Mouse (Mus musculus): ENCODE results near the gene Macrod2.

Macrod2 gene

DNA sequence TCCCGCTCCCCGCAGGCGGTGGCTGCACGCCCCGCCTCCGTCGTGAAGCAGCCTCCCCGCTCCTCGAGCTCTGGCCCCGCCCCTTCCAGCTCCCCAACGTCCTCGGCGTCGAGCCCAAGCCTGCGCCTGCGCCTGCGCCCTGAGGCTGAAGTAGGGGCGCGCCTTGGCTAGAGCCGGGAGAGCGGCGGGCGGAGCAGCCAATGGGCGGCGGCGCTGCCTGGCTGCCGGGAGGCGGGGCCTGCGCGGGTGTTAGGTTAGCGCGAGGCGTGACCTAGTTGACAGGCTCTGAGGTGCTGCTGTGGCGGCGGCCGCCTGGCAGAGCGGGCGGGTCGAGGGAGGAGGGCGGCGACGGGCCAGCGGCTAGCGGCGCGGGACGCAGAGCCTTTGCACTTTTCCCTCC lies at the start of gene Macrod2:
Macrod2 (plus strand) TSS at position 131 of the 400 bp plus-strand sequence.
- peak; percentile 98 for DNase-seq

DNA sequence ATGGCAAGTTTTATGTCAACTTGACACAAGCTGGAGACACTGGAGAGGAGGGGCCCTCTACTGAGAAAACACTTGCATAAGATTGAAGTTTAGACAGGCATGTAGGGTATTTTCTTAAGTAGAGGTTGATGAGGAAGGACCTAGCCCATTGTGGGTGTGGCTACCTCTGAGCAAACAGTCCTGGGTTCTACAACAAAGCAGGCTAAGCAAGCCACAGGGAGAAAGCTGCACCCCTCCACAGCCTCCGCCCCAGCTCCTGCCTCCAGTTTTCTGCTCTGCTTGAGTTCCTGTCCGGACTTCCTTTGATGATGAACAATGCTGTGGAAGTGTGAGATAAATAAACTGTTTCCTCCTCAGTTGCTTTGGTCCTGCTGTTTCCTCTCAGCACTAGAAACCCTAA lies 35.2 kb upstream of the Macrod2 start:
- no peak for DNase-seq

DNA sequence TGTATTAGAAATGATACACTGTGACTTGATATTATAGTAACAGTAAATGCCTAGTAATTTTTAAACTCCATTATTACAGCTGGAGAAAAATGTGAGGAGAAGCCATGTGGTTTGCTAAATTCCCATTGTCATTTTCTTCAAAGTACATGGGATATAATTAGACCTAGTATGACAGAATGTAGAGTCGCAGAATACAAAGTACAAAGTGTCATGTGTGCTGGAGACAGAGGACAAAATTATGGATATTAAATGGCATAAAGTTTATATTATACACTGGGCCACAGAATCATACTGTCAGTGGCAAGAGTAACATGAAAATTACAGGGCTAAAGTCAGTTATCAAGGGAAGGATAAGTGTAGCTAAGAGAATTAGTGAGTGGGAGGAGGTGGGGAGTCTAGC lies 30.3 kb upstream of the Macrod2 start:
- DNase-seq = no peak

DNA sequence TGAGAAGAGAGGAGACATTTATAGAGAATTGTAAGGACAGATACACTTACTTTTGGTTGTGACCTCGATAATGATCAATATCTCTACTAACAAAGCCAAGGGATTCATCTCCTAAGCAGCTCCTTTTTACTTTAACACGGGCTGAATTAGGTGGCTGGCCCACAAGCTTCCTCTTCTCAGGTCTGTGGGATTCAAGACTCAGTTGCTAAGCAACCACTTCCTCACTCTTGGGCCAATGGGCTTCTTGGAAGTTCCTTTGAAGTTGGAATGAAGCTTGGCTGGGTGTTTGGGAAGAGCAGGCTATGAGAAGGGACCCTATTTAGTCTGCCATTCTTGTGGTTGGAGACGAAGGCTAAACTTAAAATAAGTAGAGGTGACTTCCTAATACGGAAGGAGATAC lies 5.6 kb upstream of the Macrod2 start, which contains the start of gene Sel1l2:
Sel1l2 (minus strand) TSS at position 182 of the 400 bp plus-strand sequence.
- DNase-seq = no peak

DNA sequence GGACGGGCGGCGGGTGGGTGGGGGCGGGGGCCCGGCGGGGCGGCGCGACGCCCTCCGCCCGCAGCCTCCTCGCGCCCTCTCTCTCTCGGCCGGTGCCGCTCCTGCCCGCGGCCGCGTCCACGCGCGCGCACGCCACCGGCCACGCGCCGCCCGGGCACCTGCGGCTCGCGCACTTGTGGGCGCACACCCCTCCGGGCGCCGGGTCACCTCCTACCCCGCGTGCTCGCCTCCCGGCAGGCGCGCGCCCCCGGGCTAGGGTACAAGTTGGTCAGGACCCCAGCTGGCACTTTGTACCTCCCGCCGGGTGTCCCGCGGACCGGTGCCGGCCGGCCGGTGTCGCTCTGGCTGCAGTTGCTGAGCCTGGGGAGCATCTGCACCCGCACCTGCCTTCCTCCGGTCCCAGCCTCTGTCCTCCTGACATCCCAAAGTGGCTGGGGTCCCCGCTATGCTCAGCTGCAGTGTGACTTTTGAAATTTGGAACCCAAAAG lies 679 bp downstream of the Macrod2 start:
- DNase-seq = peak; percentile 13

DNA sequence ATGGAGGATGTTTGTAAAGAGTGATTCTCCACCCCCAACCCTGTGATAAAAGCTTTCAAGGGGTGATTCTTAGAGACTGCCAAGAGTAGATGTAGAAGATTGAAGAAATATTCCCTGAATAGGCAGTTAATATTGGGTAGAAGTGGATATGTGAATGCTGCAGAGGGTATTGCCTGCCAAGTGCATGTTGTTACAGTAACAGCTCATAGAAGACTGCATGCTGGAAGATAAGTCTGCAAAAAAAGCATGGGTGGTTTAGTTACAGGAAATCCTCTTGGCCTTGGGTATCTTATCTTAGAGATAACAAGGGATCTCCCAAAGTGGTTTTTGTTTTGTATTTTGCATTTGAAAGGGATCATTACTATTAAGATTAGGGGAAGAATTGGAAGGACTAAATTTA lies 30.7 kb downstream of the Macrod2 start:
- DNase-seq = no peak

DNA sequence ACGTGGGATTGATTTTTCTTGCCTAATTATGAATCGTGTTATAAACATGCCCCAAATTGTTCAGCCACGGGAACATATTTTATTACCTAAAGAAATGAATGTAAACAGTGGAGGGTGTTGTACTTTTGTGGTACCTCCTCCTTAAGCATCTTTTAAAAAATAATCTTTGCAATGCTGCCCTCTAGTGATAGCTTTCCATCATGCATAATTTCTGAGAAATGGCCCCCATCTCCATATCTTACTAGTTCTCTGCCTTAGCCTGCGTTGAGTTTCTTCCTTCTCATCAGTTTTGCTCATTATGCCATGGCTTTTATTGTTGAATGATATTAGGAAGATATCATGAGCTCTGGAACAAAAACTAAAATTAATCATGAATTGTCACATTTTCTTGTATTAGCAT lies 32.2 kb downstream of the Macrod2 start:
- DNase-seq = no peak

DNA sequence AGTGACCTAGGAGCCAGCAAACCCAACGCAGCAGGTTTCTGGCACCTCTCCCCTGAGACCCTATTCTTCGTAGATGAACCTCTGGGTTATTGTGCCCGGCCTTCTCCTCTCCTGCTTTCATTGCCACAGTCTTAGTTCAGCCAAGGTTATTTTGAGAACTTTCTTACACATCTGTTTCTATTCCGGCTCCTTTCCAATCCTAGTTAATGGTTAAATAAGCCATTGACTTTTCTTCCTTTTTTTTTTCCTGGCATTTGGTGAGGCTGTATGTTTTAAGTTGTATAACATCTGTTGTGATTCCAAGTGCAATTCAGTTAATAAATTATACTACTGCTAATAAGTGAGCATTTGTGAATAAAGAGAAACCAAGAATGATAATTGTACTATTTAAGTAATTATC lies 44.0 kb downstream of the Macrod2 start:
- DNase-seq = no peak

DNA sequence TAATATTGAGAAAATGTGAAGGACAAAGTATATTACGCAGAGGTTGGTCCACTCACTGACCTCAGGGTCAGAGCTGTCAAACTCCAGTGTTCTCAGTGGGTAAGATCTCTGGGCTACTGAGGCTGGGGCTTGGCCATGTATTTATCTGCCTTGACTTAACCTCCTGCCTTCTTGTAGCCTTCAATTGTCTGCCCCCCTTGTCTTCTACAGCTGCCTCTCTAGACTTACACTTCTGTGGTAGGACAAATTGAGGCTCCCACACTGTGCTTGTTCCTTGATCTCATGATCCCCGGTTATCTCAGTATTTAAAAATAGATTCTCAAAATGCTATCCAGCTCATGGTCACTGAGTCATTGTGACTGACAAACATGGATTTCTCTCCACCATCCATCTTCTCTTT lies 53.5 kb downstream of the Macrod2 start:
- DNase-seq = no peak

DNA sequence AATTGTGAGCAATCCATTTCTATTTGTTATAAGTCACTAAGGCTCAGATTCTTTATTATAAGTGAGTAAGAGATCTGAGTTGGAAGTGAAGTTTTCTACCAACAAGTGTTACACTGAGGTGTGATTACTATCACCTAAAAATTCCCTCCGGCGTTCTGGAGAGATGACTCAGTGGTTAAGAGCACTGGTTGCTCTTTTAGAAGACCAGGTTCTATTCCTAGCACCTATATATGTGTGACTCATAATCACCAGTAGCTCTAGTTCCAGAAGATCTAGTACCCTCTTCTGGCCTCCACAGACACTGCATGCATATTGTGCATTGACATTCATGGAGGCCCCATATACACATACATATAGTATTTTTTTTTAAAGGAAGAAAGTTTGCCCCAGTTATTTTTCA lies 80.7 kb downstream of the Macrod2 start:
- no peak for DNase-seq

DNA sequence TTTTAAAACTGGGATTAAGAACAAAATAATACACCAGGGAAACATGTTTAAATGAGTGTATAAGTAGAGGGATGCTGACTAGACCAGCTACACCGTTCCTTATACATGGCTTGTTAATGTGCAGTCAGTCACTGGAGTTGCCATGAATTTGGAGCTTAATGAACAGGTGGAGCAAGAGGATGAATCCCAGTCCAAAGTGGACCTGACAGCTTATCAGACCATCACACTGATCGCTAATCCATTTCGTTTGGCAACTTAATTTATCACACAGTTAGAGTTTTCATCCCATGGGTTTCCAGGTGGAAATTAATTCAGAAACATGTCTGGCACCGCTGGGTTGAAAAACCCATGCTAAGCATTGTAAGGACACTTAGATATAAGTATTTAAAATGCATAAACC lies 81.8 kb downstream of the Macrod2 start:
- no peak for DNase-seq

DNA sequence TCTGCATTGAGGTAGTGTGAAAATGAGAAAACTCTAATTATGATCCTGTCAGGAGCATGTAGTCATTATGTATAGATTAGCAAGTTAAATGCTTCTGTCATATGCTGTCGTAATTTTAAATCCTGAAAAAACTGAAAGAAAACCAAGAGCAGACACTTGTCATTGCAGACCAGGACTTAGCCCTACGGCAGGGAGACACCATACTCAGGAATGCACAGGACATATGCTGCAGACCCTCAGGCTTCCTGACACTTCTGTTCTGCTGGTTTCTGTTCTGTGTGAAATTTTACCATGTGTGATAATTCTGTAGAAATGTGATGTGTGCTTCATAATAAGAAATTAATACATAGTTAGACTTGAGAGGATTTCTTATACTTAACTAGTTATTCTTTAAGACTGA lies 87.5 kb downstream of the Macrod2 start:
- no peak for DNase-seq

DNA sequence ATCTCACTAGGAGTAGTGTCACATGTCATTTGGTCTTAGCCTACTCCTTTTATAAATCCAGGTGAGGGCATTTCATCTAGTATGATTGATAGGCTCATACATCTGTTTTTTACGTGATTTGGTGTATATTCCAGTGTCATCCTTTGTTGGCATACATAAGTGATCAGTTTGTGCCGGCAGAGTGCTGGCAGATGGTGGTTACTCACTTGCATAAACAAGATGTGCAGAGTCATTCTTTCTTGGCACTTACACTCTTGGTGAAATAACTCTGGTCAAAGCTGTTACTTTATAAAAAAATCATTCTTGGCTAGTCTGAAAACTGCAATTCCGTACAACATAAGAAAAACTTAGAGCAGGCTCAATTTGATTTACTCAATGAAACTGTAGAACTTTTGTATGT lies 102.6 kb downstream of the Macrod2 start:
- peak; percentile 63 for DNase-seq

DNA sequence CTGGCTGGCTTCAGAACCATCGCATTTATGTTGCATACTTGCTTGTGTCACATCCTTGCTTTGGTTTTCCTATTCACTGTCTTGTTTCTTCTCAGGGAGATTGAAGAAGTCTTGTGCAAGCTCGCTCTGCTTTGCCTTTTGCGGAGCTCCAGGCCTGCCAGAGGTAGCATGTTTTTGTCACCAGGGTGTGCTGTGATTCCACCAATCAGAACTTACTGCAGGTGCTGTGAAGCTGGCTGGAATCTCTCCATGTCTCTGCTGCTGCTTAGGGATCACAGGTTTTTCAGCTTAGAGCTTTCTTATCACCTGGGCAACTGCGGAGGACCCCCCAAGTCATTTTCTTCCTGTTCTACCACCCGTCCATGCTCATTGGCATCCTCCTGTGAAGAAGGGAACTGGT lies 105.8 kb downstream of the Macrod2 start:
- peak; percentile 49 for DNase-seq

DNA sequence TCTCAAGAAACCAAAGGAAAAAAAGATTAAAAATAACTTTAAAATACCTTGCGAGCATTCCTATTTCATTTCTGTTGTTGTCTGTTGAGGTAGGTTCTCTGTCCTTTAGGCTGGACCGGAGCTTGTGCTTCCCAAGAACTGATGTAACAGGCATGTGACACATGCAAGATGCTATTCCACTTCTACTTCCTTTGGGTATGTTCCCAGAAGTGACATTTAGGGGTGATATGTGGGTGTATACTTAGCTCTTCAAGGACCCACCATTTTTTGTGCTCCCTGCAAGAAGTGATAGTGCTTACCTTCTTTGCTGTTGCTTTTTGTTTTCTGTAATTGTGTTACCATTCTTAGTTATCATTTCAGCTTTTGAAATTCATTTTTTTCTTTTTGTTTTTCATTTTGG lies 126.4 kb downstream of the Macrod2 start:
- no peak for DNase-seq

DNA sequence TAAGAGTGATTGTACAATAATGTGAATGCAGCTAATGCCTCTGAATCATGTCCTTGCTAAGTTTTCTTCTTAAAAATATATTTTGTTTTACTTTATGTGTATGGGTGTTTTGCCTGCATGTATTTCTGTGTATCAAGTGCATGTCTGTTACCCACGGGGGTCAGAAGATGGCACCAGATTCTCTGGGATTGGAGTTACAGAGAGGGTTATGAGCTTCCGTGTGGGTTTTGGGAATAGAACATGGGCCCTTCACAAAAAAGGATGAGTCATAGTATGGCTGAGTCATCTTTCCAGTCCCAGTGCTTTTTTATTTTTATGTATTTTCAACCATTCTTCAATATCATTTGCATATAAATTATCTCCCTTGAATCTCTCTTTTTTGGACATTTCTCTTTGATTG lies 135.1 kb downstream of the Macrod2 start:
- peak; percentile 16 for DNase-seq

DNA sequence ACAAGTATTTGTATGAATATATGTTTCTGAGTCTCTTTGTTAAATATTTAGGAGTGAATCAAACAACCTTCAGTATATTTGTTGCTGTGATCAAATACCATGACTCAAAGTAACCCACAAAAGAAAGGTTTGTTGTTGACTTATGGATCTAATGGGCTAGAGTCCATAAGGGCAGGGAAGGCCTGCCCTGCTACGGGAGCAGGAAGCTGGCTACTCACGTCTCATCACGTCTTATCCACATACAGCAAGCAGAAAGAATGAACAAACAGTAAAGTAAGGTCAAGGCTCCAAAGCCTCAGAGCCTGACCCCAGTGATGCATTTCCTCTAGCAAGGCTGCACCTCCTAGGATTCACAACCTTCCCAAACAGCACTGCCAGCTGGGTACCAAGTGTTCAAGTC lies 136.9 kb downstream of the Macrod2 start:
- DNase-seq = no peak

DNA sequence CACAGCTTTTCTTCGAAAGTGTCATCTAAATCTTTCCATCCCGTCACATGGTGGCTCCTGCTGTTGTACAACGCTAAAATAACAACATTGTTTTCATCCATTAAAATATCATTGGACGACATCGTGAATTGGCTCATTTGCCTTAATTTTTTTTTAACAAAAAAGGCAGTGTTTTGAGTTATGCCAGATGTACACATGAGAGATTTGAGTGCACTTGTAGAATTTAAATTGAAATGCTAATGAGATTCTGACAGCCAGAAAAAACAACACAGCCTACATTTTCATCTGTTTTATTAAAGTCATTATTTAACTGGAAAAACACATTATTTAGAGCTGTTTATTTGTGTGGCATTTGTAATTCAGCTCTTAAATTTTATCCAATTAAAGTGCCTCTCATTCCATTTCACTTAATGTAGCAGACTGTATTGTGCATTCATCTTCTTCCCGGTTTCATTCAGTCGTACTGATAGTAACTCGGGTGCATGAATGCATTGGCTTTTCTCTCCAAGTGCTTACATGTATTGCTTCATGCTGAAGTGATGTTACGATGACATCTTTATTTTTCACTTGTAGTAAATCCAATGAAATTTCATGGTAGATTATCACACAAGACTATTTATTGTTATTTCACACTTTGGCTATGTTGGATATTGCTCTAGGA lies 137.9 kb downstream of the Macrod2 start:
- DNase-seq = no peak

DNA sequence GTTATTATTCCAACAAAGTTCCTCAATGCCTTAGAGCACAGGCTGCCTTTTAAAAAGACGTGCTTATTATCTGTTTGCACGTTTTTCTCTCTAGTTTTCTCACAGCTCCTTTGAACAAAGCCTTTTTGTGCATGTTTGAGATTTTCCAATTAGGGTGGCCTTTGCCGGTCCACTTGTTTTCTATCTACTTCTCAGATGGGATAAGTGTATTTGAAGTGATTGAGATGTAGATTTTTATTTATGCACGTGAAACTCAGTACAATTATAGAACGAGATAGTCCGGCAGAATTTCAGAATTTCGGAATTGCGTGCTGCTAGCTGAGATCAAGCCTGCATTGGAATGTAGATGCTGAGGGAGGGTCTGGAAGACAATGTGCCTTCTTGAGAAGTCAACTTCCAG lies 138.5 kb downstream of the Macrod2 start:
- no peak for DNase-seq

DNA sequence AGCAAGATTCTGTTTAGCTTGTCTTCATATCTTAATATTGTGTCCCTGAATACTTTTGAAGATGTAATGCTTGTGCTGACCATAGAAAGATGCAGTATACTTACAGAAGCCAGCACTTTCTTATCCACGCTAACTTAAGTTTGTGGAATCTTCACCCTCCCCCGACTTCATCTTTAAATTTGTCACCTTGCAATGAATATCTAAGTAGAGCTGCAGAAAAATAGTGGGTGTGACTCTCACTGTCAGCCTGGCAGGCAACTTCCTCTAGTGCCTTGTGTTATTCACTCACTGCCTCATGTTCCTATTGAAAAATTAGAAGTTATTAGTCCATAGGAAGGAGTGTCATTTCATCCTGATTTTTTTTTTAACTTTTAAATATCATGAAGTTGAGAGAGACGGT lies 139.5 kb downstream of the Macrod2 start:
- no peak for DNase-seq

DNA sequence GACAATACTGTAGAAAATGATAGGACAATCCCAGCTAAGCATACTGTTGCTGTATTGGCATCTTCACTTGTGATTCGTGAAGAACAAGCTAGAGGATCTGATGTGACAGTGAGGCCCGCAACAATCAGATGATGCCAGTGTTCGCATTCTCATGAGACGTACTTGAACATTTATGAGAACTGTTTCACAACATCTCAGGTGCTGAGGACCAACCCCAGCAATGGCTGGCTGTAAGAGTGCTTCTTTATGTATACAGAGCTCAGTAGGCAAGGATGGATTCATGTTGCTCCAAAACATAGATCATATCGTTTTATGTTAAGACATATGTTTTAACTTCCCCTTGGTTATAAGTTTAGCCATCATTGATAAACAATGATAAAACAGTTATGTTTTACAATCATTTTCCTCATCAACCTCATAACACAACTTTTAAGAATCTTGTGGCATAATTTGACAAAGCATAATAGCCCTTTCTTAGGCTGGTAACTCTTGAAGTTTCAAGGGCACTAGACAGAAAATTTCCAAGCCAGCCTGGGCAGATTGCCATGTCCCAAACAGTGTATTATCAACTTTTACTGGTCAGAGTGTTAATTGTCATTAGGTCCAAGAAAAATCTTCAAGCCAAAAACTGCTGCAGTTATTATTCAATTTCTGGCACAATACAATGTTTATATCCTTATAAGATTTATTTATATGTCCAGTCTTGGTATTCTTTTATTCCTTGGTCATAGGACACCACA lies 140.9 kb downstream of the Macrod2 start:
- no peak for DNase-seq

DNA sequence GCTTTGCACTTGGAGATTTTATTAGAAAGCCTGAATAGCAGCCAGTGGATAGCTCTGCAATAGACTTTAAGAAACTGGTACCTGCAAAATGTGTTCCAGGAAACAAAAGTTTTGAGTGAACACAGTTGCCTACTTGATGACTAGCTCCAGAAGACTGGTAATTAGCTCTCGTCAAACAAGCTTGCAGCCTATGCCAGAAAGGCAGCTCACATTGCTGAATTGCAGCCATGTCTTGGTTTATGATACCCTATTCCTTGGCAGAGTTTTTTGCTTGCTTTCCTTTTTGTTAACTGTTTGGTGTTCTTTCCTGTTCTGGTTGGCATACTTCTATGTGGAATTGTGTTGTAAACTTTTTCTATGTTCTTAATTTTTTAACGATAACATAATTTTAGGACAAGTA lies 154.2 kb downstream of the Macrod2 start:
- no peak for DNase-seq

DNA sequence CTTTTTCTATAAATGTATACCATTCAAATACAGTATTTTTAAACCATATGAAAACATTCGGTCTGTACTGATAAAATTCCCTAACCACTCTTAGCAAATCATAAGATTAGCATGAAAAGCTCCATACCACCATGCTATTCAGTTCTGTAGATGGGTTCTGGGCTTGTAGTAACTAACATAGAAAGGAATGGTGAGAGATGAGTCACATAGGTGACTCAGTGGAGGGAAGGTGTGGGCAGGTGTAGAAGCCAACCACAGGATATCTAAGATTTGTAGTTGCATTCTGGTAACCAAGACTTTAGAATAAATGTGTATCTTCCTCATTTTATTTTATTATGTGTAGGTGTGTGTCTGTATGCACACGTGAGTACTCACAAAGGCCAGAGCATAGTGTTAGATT lies 166.3 kb downstream of the Macrod2 start:
- DNase-seq = no peak

DNA sequence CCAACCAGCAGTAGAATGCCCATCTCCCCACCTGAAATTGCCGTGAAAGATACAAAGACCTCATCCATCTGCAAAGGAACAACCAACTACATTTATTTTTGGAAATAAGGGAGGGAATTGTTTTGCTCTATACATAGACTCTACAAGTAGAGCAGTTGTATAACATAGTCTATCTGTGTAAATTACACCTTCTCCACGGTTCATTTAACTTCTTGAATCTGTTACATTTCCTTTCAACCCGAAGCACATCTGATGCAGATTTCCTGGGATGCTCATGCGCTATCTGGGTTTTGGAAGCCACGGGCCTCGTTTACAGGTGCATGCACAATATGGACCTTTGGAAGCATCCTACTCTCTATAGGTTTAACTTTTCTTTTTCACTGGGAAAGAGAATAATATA lies 175.8 kb downstream of the Macrod2 start:
- DNase-seq = no peak

All from layer of hippocampus, adult 9-11 months (tissue).